Mouse (Mus musculus): ENCODE data around the gene Map2. TPM values are rescaled to one million over a fixed set of nuclear protein-coding genes. Genes with fewer than 3 reads are reported as not detected.

Gene Map2
- polyA plus RNA-seq, 1 experiment from 2014 or later: 417 TPM

DNA sequence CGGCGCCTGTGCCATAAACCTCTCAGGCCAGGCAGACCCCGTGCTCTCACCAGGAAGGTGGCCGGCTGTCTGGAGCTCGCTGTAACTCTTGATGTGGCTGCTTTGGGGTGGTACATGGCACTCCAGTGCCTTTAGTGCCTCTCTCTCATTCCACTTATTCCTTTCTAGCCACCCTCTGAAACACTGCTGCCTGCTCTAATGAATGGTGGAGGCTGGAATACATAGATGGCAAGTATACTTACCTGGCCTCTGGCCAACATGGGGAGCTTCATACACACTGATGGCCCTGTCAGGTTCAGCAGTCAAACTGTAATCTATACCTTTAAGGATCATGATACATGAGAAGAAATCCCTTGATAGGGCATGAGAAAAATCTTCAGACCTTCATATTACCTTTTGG is 102.6 kb downstream of the Map2 start:
- Histone ChIP-seq H3K9ac (no peak overlapping the region), H3K27me3 (ENCODE audit: control insufficient read depth, insufficient read depth, low read length) (no peaks in the 10 kb centered on the region), H3K9me3 (ENCODE audit: control insufficient read depth, low read length) (no peaks in the 10 kb centered on the region), H3K4me1 (replicated peaks; ENCODE audit: control insufficient read depth, insufficient read depth, low read length) (no peaks in the 10 kb centered on the region; the same call in 1 of the 2 replicates), H3K4me3 (replicated peaks; ENCODE audit: low read length) (no peak overlapping the region), H3K27ac (no peak overlapping the region), H3K36me3 (replicated peaks; ENCODE audit: control insufficient read depth, insufficient read depth) (peaks cover 10% of the 10 kb centered on the region; the same call in 1 of the 2 replicates), H3K4me2 (replicated peaks) (no peak overlapping the region)
- DNase-seq (ENCODE audit: low spot score): no peak
- 0 out of 2 replicates have a peak, but pooled peaks have one; percentile 46 for ATAC-seq (ENCODE audit: low FRiP score)
- 93% methylated on average over 4 of the region's 5 CpGs for WGBS

DNA sequence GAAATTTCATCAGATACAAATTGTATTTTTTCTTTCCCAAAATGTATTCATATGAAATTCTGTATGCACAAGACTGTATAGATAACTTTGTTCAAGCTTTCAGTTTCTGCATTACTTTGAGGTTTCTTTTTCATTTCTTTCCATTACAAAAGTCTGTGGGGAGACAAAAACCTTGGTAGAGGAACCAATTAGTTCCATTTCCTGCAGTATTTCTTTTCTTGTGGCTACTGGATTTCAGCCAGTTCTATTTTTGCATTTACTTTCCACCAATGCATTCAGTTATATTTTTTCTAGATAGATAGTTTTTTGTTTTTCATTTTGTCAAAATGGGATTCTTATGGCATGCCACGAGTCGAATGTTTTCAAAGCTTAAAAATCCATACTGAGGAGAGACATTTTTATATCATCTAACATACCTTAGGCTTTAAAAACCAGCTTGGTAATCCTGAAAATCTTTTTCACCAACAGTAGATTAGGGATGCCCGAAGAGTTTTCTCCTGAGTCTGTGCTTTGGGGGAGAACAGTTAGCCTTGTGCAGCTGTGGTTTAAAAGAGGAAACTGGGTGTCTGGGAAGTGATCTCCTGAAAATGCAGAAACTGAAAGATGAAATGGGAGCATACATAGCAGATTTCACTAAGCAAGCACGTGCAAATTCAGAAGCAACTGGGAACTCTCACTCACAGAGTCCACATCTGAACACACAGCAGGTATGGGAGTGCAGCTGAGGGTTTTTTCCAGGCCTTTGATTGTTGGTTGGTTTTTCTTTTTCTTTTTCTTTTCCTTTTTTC is 104.3 kb downstream of the Map2 start:
- no peak overlapping the region for H3K27ac ChIP-seq
- WGBS: 85% methylated on average over 4 of the region's 4 CpGs

DNA sequence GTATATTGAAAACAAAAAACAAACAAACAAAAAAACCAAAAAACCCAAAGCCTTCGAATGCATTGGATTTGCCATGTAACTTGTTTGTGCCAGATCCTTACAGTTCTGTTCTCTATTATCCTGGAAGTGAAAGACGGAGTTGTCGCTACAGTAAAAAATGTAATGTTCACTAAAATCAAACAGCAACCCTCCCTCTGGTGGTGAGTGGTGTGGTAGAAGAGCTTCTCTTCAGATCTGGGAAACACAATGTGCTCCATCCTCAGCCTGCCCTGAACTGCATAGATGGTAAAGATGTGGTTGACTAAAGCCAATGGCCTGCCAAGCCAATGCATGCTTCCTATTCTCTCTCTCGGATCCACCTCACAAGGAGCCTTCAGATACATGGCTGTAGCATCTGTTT is 105.1 kb downstream of the Map2 start:
- Histone ChIP-seq H3K9me3 (ENCODE audit: control insufficient read depth, low read length) (no peaks in the 10 kb centered on the region), H3K27me3 (ENCODE audit: control insufficient read depth, insufficient read depth, low read length) (no peaks in the 10 kb centered on the region), H3K4me2 (replicated peaks) (no peak overlapping the region), H3K27ac (no peak overlapping the region), H3K9ac (no peak overlapping the region), H3K4me3 (replicated peaks; ENCODE audit: low read length) (no peak overlapping the region), H3K36me3 (replicated peaks; ENCODE audit: control insufficient read depth, insufficient read depth) (peaks cover 10% of the 10 kb centered on the region; the same call in 1 of the 2 replicates), H3K4me1 (replicated peaks; ENCODE audit: control insufficient read depth, insufficient read depth, low read length) (peaks cover 7% of the 10 kb centered on the region; the same call in 1 of the 2 replicates)
- no peak for DNase-seq (ENCODE audit: low spot score)
- ATAC-seq (ENCODE audit: low FRiP score): no peak
- WGBS: 94% methylated on average over 4 of the region's 4 CpGs

More for the DNA sequence above, 104.3 kb downstream of the Map2 start:
- Histone ChIP-seq H3K9me3 (ENCODE audit: control insufficient read depth, low read length) (no peaks in the 10 kb centered on the region), H3K4me2 (replicated peaks) (no peak overlapping the region), H3K4me1 (replicated peaks; ENCODE audit: control insufficient read depth, insufficient read depth, low read length) (peaks cover 7% of the 10 kb centered on the region; the same call in 1 of the 2 replicates), H3K9ac (no peak overlapping the region), H3K27me3 (ENCODE audit: control insufficient read depth, insufficient read depth, low read length) (no peaks in the 10 kb centered on the region), H3K4me3 (replicated peaks; ENCODE audit: low read length) (no peak overlapping the region), H3K36me3 (replicated peaks; ENCODE audit: control insufficient read depth, insufficient read depth) (peaks cover 10% of the 10 kb centered on the region; the same call in 1 of the 2 replicates)
- ATAC-seq (ENCODE audit: low FRiP score): no peak
- no peak for DNase-seq (ENCODE audit: low spot score)

DNA sequence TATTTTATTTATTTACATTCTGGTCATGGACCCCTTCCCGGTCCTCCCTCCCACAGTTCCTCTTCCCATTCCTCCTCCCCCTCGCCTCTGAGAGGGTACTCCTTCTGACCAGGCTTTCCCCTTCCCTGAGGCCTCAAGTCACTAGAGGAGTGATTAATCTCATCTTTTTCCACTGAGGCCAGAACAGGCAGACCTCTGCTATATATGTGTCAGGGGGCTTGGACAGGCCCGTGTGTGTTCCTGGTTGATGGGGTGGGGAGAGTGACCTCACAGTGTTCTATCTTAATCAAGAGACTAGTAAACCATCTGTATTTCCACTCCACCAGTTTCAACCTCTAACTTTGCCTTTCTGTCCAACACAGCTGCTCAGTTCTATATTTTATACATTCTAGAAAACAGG is 107.4 kb downstream of the Map2 start:
- Histone ChIP-seq H3K9me3 (ENCODE audit: control insufficient read depth, low read length) (no peaks in the 10 kb centered on the region), H3K4me3 (replicated peaks; ENCODE audit: low read length) (no peak overlapping the region), H3K4me1 (replicated peaks; ENCODE audit: control insufficient read depth, insufficient read depth, low read length) (peaks cover 7% of the 10 kb centered on the region; the same call in 1 of the 2 replicates), H3K9ac (no peak overlapping the region), H3K36me3 (replicated peaks; ENCODE audit: control insufficient read depth, insufficient read depth) (peaks cover 10% of the 10 kb centered on the region; the same call in 1 of the 2 replicates), H3K27me3 (ENCODE audit: control insufficient read depth, insufficient read depth, low read length) (no peaks in the 10 kb centered on the region), H3K27ac (no peak overlapping the region), H3K4me2 (replicated peaks) (no peak overlapping the region)
- DNase-seq (ENCODE audit: low spot score) (no peak), ATAC-seq (ENCODE audit: low FRiP score) (no peak)
- 44% methylated on average over 3 of the region's 3 CpGs for WGBS

DNA sequence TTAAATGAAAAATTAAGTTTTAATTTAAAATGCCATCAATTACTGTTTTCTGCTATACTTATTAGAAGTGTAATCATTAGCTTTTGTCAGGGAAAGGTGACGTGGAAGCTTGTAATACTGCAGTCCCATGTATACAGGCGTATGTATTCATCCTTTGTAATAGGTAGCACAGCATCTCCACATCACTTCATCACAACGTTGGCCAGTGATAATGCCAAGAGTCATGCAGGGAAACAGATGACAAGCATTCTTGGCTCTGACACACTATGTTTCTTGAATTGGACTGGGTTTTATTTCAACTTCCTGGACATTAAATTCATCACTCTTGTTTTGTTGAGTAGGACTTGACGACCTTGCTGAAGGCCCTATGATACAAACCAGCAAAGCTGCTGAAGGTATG is 113.9 kb downstream of the Map2 start:
- no peak overlapping the region for H3K4me2 ChIP-seq (replicated peaks)
- H3K36me3 ChIP-seq (replicated peaks; ENCODE audit: control insufficient read depth, insufficient read depth): no peaks in the 10 kb centered on the region
- no peaks in the 10 kb centered on the region for H3K4me1 ChIP-seq (replicated peaks; ENCODE audit: control insufficient read depth, insufficient read depth, low read length)
- no peak for ATAC-seq (ENCODE audit: low FRiP score)
- no peak overlapping the region for H3K4me3 ChIP-seq (replicated peaks; ENCODE audit: low read length)
- no peak for DNase-seq (ENCODE audit: low spot score)
- no peaks in the 10 kb centered on the region for H3K27me3 ChIP-seq (ENCODE audit: control insufficient read depth, insufficient read depth, low read length)
- H3K9me3 ChIP-seq (ENCODE audit: control insufficient read depth, low read length): no peaks in the 10 kb centered on the region
- WGBS: 84% methylated on average over 4 of the region's 4 CpGs
- no peak overlapping the region for H3K27ac ChIP-seq
- no peak overlapping the region for H3K9ac ChIP-seq

DNA sequence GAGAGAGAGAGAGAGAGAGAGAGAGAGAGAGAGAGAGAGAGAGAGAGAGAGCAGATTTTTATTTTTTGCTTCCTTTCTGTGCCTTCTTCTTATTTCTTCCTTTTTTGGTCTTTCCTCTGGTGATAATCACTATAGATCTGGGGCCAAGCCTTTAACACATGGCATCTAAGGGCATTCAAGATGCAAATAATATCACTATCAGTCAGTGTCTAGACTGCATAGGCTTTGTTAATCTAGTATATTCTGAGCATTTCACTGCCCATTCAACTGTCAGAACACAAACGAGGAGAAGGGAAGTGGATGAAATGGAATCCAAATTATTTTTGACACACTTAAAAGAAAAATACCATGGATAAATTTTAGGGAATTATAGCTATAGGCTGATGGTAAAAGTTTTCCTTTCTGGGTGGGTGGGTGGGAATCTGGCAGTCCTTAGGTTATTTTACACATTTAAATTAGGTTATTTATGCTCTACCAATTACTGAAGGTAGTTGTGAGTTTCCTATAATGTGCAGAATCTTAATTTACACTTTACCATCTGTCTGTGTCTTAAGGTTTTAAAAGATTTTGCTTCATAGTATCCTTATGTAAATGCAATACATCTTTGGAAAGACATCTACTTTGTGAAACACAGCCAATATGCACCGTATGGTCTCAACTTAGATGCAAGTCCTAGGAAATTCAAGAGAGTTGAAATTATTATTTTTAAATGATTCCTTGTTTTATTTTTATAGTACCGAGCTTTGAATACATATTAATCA is 117.2 kb downstream of the Map2 start:
- ATAC-seq (ENCODE audit: low FRiP score) (no peak), DNase-seq (ENCODE audit: low spot score) (no peak)
- Histone ChIP-seq H3K27me3 (ENCODE audit: control insufficient read depth, insufficient read depth, low read length) (no peaks in the 10 kb centered on the region), H3K4me2 (replicated peaks) (no peak overlapping the region), H3K9ac (no peak overlapping the region), H3K36me3 (replicated peaks; ENCODE audit: control insufficient read depth, insufficient read depth) (no peaks in the 10 kb centered on the region), H3K27ac (no peak overlapping the region), H3K9me3 (ENCODE audit: control insufficient read depth, low read length) (no peaks in the 10 kb centered on the region), H3K4me1 (replicated peaks; ENCODE audit: control insufficient read depth, insufficient read depth, low read length) (0 out of 2 replicates have a peak, but pooled peaks cover 5% of the 10 kb centered on the region), H3K4me3 (replicated peaks; ENCODE audit: low read length) (no peak overlapping the region)
- 82% methylated on average over 3 of the region's 3 CpGs for WGBS

DNA sequence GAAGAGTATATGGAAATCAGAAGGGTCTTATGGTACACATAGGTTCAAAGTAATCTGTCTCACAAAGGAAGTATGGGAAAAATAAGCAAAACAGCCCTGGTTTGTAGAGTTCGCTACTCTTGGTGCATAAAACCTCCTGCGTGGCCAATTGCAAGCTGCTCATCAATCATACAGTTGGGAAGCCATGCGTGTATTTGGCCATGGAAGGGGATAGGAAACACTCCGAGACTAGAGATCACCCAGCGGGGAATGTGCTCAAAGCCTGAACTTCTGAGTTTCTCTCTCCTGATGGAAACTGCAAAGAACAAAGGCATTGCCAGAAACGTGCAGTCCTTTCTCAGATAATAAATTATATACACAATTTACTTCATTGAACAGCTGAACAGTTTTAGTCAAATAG is 124.3 kb downstream of the Map2 start:
- Histone ChIP-seq H3K4me2 (replicated peaks) (no peak overlapping the region), H3K9me3 (ENCODE audit: control insufficient read depth, low read length) (no peaks in the 10 kb centered on the region), H3K27me3 (ENCODE audit: control insufficient read depth, insufficient read depth, low read length) (no peaks in the 10 kb centered on the region), H3K9ac (no peak overlapping the region), H3K27ac (no peak overlapping the region), H3K4me3 (replicated peaks; ENCODE audit: low read length) (no peak overlapping the region), H3K4me1 (replicated peaks; ENCODE audit: control insufficient read depth, insufficient read depth, low read length) (peaks cover 5% of the 10 kb centered on the region; the same call in 1 of the 2 replicates), H3K36me3 (replicated peaks; ENCODE audit: control insufficient read depth, insufficient read depth) (no peaks in the 10 kb centered on the region)
- DNase-seq (ENCODE audit: low spot score): no peak
- no peak for ATAC-seq (ENCODE audit: low FRiP score)
- 54% methylated on average over 6 of the region's 6 CpGs for WGBS

DNA sequence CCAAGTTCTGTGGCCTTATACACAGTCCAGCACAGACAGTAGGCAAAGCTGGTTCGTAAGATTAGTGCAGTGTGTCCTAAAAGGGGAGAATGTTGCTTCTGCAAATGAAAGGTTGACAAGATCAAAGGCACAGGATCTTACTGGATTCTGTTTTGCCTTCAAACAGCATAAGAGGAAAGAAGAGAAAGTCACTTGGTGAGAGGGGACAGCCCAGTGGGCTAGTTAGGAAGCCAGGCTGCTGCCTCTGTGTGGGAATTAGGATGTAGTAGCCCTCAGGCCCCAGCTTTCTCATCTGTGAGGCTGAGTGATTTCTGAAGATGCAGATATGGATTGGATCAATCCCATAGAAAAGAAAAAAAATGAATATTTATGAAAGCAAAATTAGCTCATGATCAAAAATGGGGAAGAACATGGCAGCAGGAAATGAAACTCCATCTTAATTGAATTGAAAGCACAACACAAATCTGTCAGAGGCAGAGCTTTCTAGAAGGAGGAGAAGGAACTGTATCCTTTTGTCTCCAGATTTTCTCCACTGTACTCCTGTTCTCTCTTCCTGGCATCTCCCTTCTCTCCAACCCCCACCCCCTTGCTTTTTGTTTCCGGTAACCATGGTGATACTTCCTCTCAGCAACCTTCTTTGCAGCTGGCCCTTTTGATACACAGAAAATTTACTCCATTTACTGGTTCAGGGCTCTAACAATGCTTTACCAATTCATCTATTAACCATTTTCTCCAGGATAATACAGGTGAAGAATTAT is 145.5 kb downstream of the Map2 start:
- peaks cover 38% of the 10 kb centered on the region for H3K4me1 ChIP-seq (replicated peaks; ENCODE audit: control insufficient read depth, insufficient read depth, low read length)
- peak overlapping the region; percentile 99 for H3K27ac ChIP-seq
- peak; percentile 62 for ATAC-seq (ENCODE audit: low FRiP score)
- WGBS: 35% methylated on average over 2 of the region's 2 CpGs
- no peaks in the 10 kb centered on the region for H3K36me3 ChIP-seq (replicated peaks; ENCODE audit: control insufficient read depth, insufficient read depth)
- peak overlapping the region; percentile 51 for H3K4me3 ChIP-seq (replicated peaks; ENCODE audit: low read length)
- peak overlapping the region; percentile 60 for H3K9ac ChIP-seq
- DNase-seq (ENCODE audit: low spot score): peak; percentile 73
- peak overlapping the region; percentile 74 for H3K4me2 ChIP-seq (replicated peaks)
- H3K27me3 ChIP-seq (ENCODE audit: control insufficient read depth, insufficient read depth, low read length): no peaks in the 10 kb centered on the region
- H3K9me3 ChIP-seq (ENCODE audit: control insufficient read depth, low read length): no peaks in the 10 kb centered on the region

DNA sequence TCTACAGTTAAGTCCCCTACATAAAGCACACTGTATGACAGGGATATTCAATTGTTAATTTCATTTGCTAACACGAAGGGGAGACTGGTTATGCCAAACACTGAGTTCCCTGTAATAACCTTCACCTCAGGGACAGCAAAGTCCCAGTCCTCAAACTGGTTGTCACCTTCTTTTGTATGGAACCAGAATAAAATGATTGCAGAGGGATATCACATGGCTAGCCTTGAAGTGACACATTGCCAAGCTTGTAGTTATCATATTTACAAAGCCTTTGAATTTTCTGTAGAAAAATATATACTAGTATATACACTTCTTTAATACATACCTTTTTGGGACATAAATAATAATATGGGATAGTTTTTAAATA is 146.0 kb downstream of the Map2 start:
- peak overlapping the region; percentile 74 for H3K4me2 ChIP-seq (replicated peaks)
- H3K27me3 ChIP-seq (ENCODE audit: control insufficient read depth, insufficient read depth, low read length): no peaks in the 10 kb centered on the region
- ATAC-seq (ENCODE audit: low FRiP score): peak; percentile 9; the same call in 1 of the 2 replicates
- peaks cover 40% of the 10 kb centered on the region for H3K4me1 ChIP-seq (replicated peaks; ENCODE audit: control insufficient read depth, insufficient read depth, low read length)
- DNase-seq (ENCODE audit: low spot score): peak; percentile 57
- no peaks in the 10 kb centered on the region for H3K36me3 ChIP-seq (replicated peaks; ENCODE audit: control insufficient read depth, insufficient read depth)
- peak overlapping the region; percentile 51 for H3K4me3 ChIP-seq (replicated peaks; ENCODE audit: low read length)
- WGBS: 8% methylated on average over 1 of the region's 1 CpGs
- peak overlapping the region; percentile 60 for H3K9ac ChIP-seq
- peak overlapping the region; percentile 99 for H3K27ac ChIP-seq
- no peaks in the 10 kb centered on the region for H3K9me3 ChIP-seq (ENCODE audit: control insufficient read depth, low read length)
